Mouse (Mus musculus) cortical plate, adult 2 months (tissue): ENCODE data around the gene Kcnk13. TPM values are rescaled to one million over a fixed set of nuclear protein-coding genes. Genes with fewer than 3 reads are reported as not detected.

Experiments
- H3K27ac ChIP-seq: fragments of 200-500 bp; 2 replicates; pipeline ENCODE4 v1.5.1; 2012; ENCODE audit warnings: low read length, control low read depth, inconsistent platforms; ENCODE audit not compliant: insufficient read depth
- H3K4me1 ChIP-seq: fragments of 200-500 bp; 2 replicates; pipeline ENCODE4 v1.6.1; 2011; ENCODE audit warnings: low read length; ENCODE audit not compliant: control insufficient read depth, insufficient read depth
- H3K4me3 ChIP-seq: fragments of 200-500 bp; 2 replicates; pipeline ENCODE4 v1.5.1; 2011; ENCODE audit warnings: mild to moderate bottlenecking, low read length, control low read depth; ENCODE audit not compliant: insufficient read depth
- CTCF ChIP-seq: fragments of 200-500 bp; IDR thresholded peaks from 2 replicates; pipeline ENCODE4 v1.5.1; 2011; ENCODE audit warnings: mild to moderate bottlenecking, control low read depth, low read length; ENCODE audit not compliant: insufficient read depth; ENCODE audit errors: extremely low read depth
- POLR2A ChIP-seq: fragments of 200-500 bp; IDR thresholded peaks from 2 replicates; pipeline ENCODE4 v1.6.1; 2011; ENCODE audit warnings: mild to moderate bottlenecking, low read length, control low read depth; ENCODE audit not compliant: insufficient read depth; ENCODE audit errors: extremely low read depth
- polyA plus RNA-seq: library from polyadenylated mRNA; depleted of rRNA; stranded (reverse); fragments of >200 nt; gene quantifications from 2 replicates; pipeline ENCODE4 v1.2.3, GENCODE M21; 2012

Gene Kcnk13
- polyA plus RNA-seq, 1 experiment = 6.0 TPM

GRCm38 (mm10) chr12:99933630-99934029 is 30.7 kb upstream of the Kcnk13 start:
- Histone ChIP-seq H3K4me3 (no peak overlapping the region), H3K27ac (no peak overlapping the region), H3K4me1 (peaks cover 10% of the 10 kb centered on the region)
- TF ChIP-seq CTCF (no peak), POLR2A (no peak)

- 0 out of 2 replicates have a peak, but pooled peaks cover 4% of the 10 kb centered on the region for H3K4me1 ChIP-seq
- no peak for TF ChIP-seq POLR2A
- TF ChIP-seq CTCF = no peak
These were observed 28.9 kb upstream of the Kcnk13 start for GRCm38 (mm10) chr12:99935403-99935802.

GRCm38 (mm10) chr12:99938476-99938875 is 25.8 kb upstream of the Kcnk13 start:
- no peak for TF ChIP-seq CTCF
- TF ChIP-seq POLR2A = no peak
- no peak overlapping the region for H3K27ac ChIP-seq
- no peak overlapping the region for H3K4me3 ChIP-seq
- 0 out of 2 replicates have a peak, but pooled peaks cover 2% of the 10 kb centered on the region for H3K4me1 ChIP-seq

More at GRCm38 (mm10) chr12:99935403-99935802, 28.9 kb upstream of the Kcnk13 start:
- no peak overlapping the region for H3K27ac ChIP-seq
- no peak overlapping the region for H3K4me3 ChIP-seq

- Histone ChIP-seq H3K4me1 (0 out of 2 replicates have a peak, but pooled peaks cover 2% of the 10 kb centered on the region), H3K27ac (no peak overlapping the region), H3K4me3 (no peak overlapping the region)
- TF ChIP-seq POLR2A (no peak), CTCF (no peak)
These were observed 25.1 kb upstream of the Kcnk13 start for GRCm38 (mm10) chr12:99939179-99939578.

- no peak overlapping the region for H3K27ac ChIP-seq
- H3K4me3 ChIP-seq = no peak overlapping the region
- TF ChIP-seq CTCF (no peak), POLR2A (no peak)
- 0 out of 2 replicates have a peak, but pooled peaks cover 2% of the 10 kb centered on the region for H3K4me1 ChIP-seq
These were observed 23.6 kb upstream of the Kcnk13 start for GRCm38 (mm10) chr12:99940704-99941103.

- Histone ChIP-seq H3K4me3 (no peak overlapping the region), H3K27ac (no peak overlapping the region), H3K4me1 (0 out of 2 replicates have a peak, but pooled peaks cover 2% of the 10 kb centered on the region)
- TF ChIP-seq POLR2A (no peak), CTCF (no peak)
These were observed 21.9 kb upstream of the Kcnk13 start for GRCm38 (mm10) chr12:99942441-99942840.

GRCm38 (mm10) chr12:99952928-99953327 is 11.4 kb upstream of the Kcnk13 start:
- TF ChIP-seq POLR2A = no peak
- peak; percentile 64 for TF ChIP-seq CTCF
- H3K4me1 ChIP-seq = no peaks in the 10 kb centered on the region
- no peak overlapping the region for H3K4me3 ChIP-seq
- no peak overlapping the region for H3K27ac ChIP-seq

GRCm38 (mm10) chr12:99956411-99956810 is 7.9 kb upstream of the Kcnk13 start:
- Histone ChIP-seq H3K27ac (no peak overlapping the region), H3K4me1 (peaks cover 3% of the 10 kb centered on the region), H3K4me3 (no peak overlapping the region)
- TF ChIP-seq CTCF = no peak
- TF ChIP-seq POLR2A = no peak

GRCm38 (mm10) chr12:99958068-99959060 is 5.9 kb upstream of the Kcnk13 start:
- no peak for TF ChIP-seq POLR2A
- no peak for TF ChIP-seq CTCF
- H3K4me3 ChIP-seq = no peak overlapping the region
- peaks cover 3% of the 10 kb centered on the region for H3K4me1 ChIP-seq
- H3K27ac ChIP-seq = no peak overlapping the region
